Mouse (Mus musculus): ENCODE data around the gene Olfr1238. TPM values are rescaled to one million over a fixed set of nuclear protein-coding genes. Genes with fewer than 3 reads are reported as not detected.

Olfr1238 gene
- polyA plus RNA-seq (2016; fragmentation: Nextera tagmentation; extraction: Ambion mirVana) = not detected in 2 replicates

GRCm38 (mm10) chr2:89409576-89409975 lies at the start of gene Olfr1238:
Gene Olfr1238, minus strand, starts transcription at chr2:89409676.
- Histone ChIP-seq H3K9me3 (no peaks in the 10 kb centered on the region), H3K4me3 (replicated peaks) (no peak within 1 kb of the TSS), H3K27me3 (no peaks in the 10 kb centered on the region), H3K4me2 (no peak within 1 kb of the TSS), H3K4me1 (no peaks in the 10 kb centered on the region), H3K27ac (no peak within 1 kb of the TSS), H3K36me3 (replicated peaks) (no peaks in the 10 kb centered on the region), H3K9ac (no peak within 1 kb of the TSS)
- ATAC-seq (ENCODE audit: low FRiP score) = no peak
- WGBS = 89% methylated on average over 2 of the region's 2 CpGs

GRCm38 (mm10) chr2:89442900-89443299 lies 33.4 kb upstream of the Olfr1238 start, which contains the start of gene Olfr1240:
Gene Olfr1240, minus strand, starts transcription at chr2:89443000.
- no peak within 1 kb of the TSS for H3K27ac ChIP-seq
- H3K4me2 ChIP-seq = no peak within 1 kb of the TSS
- no peak within 1 kb of the TSS for H3K4me3 ChIP-seq (replicated peaks)
- H3K27me3 ChIP-seq = no peaks in the 10 kb centered on the region
- 87% methylated on average over 3 of the region's 3 CpGs for WGBS
- ATAC-seq (ENCODE audit: low FRiP score) = no peak
- H3K9me3 ChIP-seq = no peaks in the 10 kb centered on the region
- no peaks in the 10 kb centered on the region for H3K36me3 ChIP-seq (replicated peaks)
- H3K4me1 ChIP-seq = no peaks in the 10 kb centered on the region
- no peak within 1 kb of the TSS for H3K9ac ChIP-seq

- 97% methylated on average over 2 of the region's 2 CpGs for WGBS
- no peak for ATAC-seq (ENCODE audit: low FRiP score)
- H3K4me2 ChIP-seq = no peak within 1 kb of the TSS
- H3K27ac ChIP-seq = no peak within 1 kb of the TSS
- H3K4me1 ChIP-seq = no peaks in the 10 kb centered on the region
- no peaks in the 10 kb centered on the region for H3K36me3 ChIP-seq (replicated peaks)
- no peaks in the 10 kb centered on the region for H3K9me3 ChIP-seq
- no peak within 1 kb of the TSS for H3K9ac ChIP-seq
- H3K27me3 ChIP-seq = no peaks in the 10 kb centered on the region
- no peak within 1 kb of the TSS for H3K4me3 ChIP-seq (replicated peaks)
Measured at GRCm38 (mm10) chr2:89420307-89420706, 10.8 kb upstream of the Olfr1238 start, which contains the start of gene Olfr1239. Gene Olfr1239, minus strand, starts transcription at chr2:89420407.

- Histone ChIP-seq H3K9me3 (no peaks in the 10 kb centered on the region), H3K4me1 (no peaks in the 10 kb centered on the region), H3K27me3 (no peaks in the 10 kb centered on the region), H3K9ac (no peak overlapping the region), H3K4me3 (replicated peaks) (no peak overlapping the region), H3K4me2 (no peak overlapping the region), H3K27ac (no peak overlapping the region), H3K36me3 (replicated peaks) (no peaks in the 10 kb centered on the region)
- no peak for ATAC-seq (ENCODE audit: low FRiP score)
- 59% methylated on average over 1 of the region's 1 CpGs for WGBS
Measured at GRCm38 (mm10) chr2:89414557-89414956, 5.1 kb upstream of the Olfr1238 start.

- H3K9ac ChIP-seq = no peak overlapping the region
- no peak overlapping the region for H3K4me2 ChIP-seq
- H3K27ac ChIP-seq = no peak overlapping the region
- no peaks in the 10 kb centered on the region for H3K4me1 ChIP-seq
- no peaks in the 10 kb centered on the region for H3K36me3 ChIP-seq (replicated peaks)
- H3K27me3 ChIP-seq = no peaks in the 10 kb centered on the region
- H3K9me3 ChIP-seq = no peaks in the 10 kb centered on the region
- WGBS = 87% methylated on average over 1 of the region's 1 CpGs
- no peak for ATAC-seq (ENCODE audit: low FRiP score)
- no peak overlapping the region for H3K4me3 ChIP-seq (replicated peaks)
Measured at GRCm38 (mm10) chr2:89400882-89401281, 8.6 kb downstream of the Olfr1238 start.

- 89% methylated on average over 4 of the region's 4 CpGs for WGBS
Measured at GRCm38 (mm10) chr2:89364765-89365164, 44.7 kb downstream of the Olfr1238 start, which contains the start of gene Olfr1234. Gene Olfr1234, minus strand, starts transcription at chr2:89364865.

More at GRCm38 (mm10) chr2:89364765-89365164, 44.7 kb downstream of the Olfr1238 start, which contains the start of gene Olfr1234:
- H3K4me2 ChIP-seq = no peak within 1 kb of the TSS
- no peak within 1 kb of the TSS for H3K27ac ChIP-seq
- no peaks in the 10 kb centered on the region for H3K9me3 ChIP-seq
- ATAC-seq (ENCODE audit: low FRiP score) = no peak
- H3K4me1 ChIP-seq = no peaks in the 10 kb centered on the region
- no peaks in the 10 kb centered on the region for H3K36me3 ChIP-seq (replicated peaks)
- no peaks in the 10 kb centered on the region for H3K27me3 ChIP-seq
- H3K9ac ChIP-seq = no peak within 1 kb of the TSS
- no peak within 1 kb of the TSS for H3K4me3 ChIP-seq (replicated peaks)

Other genes with a start within 250 kb of the Olfr1238 start
- not detected in 2 replicates for gene Olfr1224-ps1, start 245.6 kb downstream of the Olfr1238 start, polyA plus RNA-seq (2016; fragmentation: Nextera tagmentation; extraction: Ambion mirVana)
- not detected in 2 replicates for gene Olfr1225, start 235.0 kb downstream of the Olfr1238 start, polyA plus RNA-seq (2016; fragmentation: Nextera tagmentation; extraction: Ambion mirVana)
- not detected in 2 replicates for gene Olfr1226, start 209.6 kb downstream of the Olfr1238 start, polyA plus RNA-seq (2016; fragmentation: Nextera tagmentation; extraction: Ambion mirVana)
- gene Olfr1228, start 155.6 kb downstream of the Olfr1238 start, polyA plus RNA-seq (2016; fragmentation: Nextera tagmentation; extraction: Ambion mirVana) = not detected in 2 replicates
- not detected in 2 replicates for gene Olfr1229, start 121.7 kb downstream of the Olfr1238 start, polyA plus RNA-seq (2016; fragmentation: Nextera tagmentation; extraction: Ambion mirVana)
- gene Olfr1230, start 112.4 kb downstream of the Olfr1238 start, polyA plus RNA-seq (2016; fragmentation: Nextera tagmentation; extraction: Ambion mirVana) = not detected in 2 replicates
- not detected in 2 replicates for gene Olfr1231, start 102.6 kb downstream of the Olfr1238 start, polyA plus RNA-seq (2016; fragmentation: Nextera tagmentation; extraction: Ambion mirVana)
- not detected in 2 replicates for gene Olfr1232, start 80.0 kb downstream of the Olfr1238 start, polyA plus RNA-seq (2016; fragmentation: Nextera tagmentation; extraction: Ambion mirVana)
- not detected in 2 replicates for gene Olfr1233, start 67.3 kb downstream of the Olfr1238 start, polyA plus RNA-seq (2016; fragmentation: Nextera tagmentation; extraction: Ambion mirVana)
- gene Olfr1234, start 44.8 kb downstream of the Olfr1238 start, polyA plus RNA-seq (2016; fragmentation: Nextera tagmentation; extraction: Ambion mirVana) = not detected in 2 replicates
- gene Olfr1239, start 10.7 kb upstream of the Olfr1238 start, polyA plus RNA-seq (2016; fragmentation: Nextera tagmentation; extraction: Ambion mirVana) = not detected in 2 replicates
- gene Olfr1240, start 33.3 kb upstream of the Olfr1238 start, polyA plus RNA-seq (2016; fragmentation: Nextera tagmentation; extraction: Ambion mirVana) = not detected in 2 replicates
- not detected in 2 replicates for gene Olfr1241, start 77.5 kb upstream of the Olfr1238 start, polyA plus RNA-seq (2016; fragmentation: Nextera tagmentation; extraction: Ambion mirVana)
- not detected in 2 replicates for gene Olfr1242, start 88.7 kb upstream of the Olfr1238 start, polyA plus RNA-seq (2016; fragmentation: Nextera tagmentation; extraction: Ambion mirVana)
- gene Olfr1243, start 121.8 kb upstream of the Olfr1238 start, polyA plus RNA-seq (2016; fragmentation: Nextera tagmentation; extraction: Ambion mirVana) = not detected in 2 replicates
- not detected in 2 replicates for gene Olfr1245, start 168.8 kb upstream of the Olfr1238 start, polyA plus RNA-seq (2016; fragmentation: Nextera tagmentation; extraction: Ambion mirVana)
- not detected in 2 replicates for gene Olfr1246, start 183.5 kb upstream of the Olfr1238 start, polyA plus RNA-seq (2016; fragmentation: Nextera tagmentation; extraction: Ambion mirVana)
- gene Olfr1247, start 204.5 kb upstream of the Olfr1238 start, polyA plus RNA-seq (2016; fragmentation: Nextera tagmentation; extraction: Ambion mirVana) = not detected in 2 replicates
- gene Olfr1248, start 208.6 kb upstream of the Olfr1238 start, polyA plus RNA-seq (2016; fragmentation: Nextera tagmentation; extraction: Ambion mirVana) = not detected in 2 replicates
- not detected in 2 replicates for gene Olfr1249, start 225.3 kb upstream of the Olfr1238 start, polyA plus RNA-seq (2016; fragmentation: Nextera tagmentation; extraction: Ambion mirVana)

All from forebrain, embryonic 12.5 days (tissue).